Mouse (Mus musculus) E14TG2a.4 (cell line): ENCODE measurements at regions not wholly inside any gene's neighbourhood (a gene's known extent, or its start where the extent isn't known, plus 50 kb on each side); places are given as distances from the start of the nearest gene placed in this dataset.

ENCODE experiments used
- H3K27me3 ChIP-seq: 2 replicates; pipeline ENCODE4 v1.6.1; 2014; ENCODE audit warnings: low read length, control low read depth; ENCODE audit not compliant: insufficient read depth
- H3K36me3 ChIP-seq: 2 replicates; pipeline ENCODE4 v1.6.1; 2014; ENCODE audit warnings: low read length, control low read depth; ENCODE audit not compliant: insufficient read depth
- H3K4me1 ChIP-seq: replicated peaks from 2 replicates; pipeline ENCODE4 v1.6.1; 2014; ENCODE audit warnings: low read depth, low read length, control low read depth
- H3K4me3 ChIP-seq: replicated peaks from 2 replicates; pipeline ENCODE4 v1.5.1; 2014; ENCODE audit warnings: mild to moderate bottlenecking, low read length
- H3K9me3 ChIP-seq: 2 replicates; pipeline ENCODE4 v1.6.1; 2014; ENCODE audit warnings: low read length, control low read depth
- CTCF ChIP-seq: conservative IDR thresholded peaks from 2 replicates; pipeline ENCODE4 v1.5.1; 2014; ENCODE audit warnings: low read length
- NANOG ChIP-seq: IDR thresholded peaks from 2 replicates; pipeline ENCODE4 v1.6.1; 2014; ENCODE audit warnings: borderline replicate concordance, low read length, mixed read lengths
- POU5F1 ChIP-seq: IDR thresholded peaks from 2 replicates; pipeline ENCODE4 v1.6.1; 2014; ENCODE audit warnings: low read length, borderline replicate concordance

GRCm38 (mm10) chr7:72496933-72497631, 190.7 kb upstream of the Mctp2 start:
- H3K27me3 ChIP-seq, result no peaks in the 10 kb centered on the region
- no peak for TF ChIP-seq NANOG
- no peak for TF ChIP-seq POU5F1
- no peak for TF ChIP-seq CTCF
- no peaks in the 10 kb centered on the region for H3K4me1 ChIP-seq
- no peaks in the 10 kb centered on the region for H3K36me3 ChIP-seq
- no peak overlapping the region for H3K4me3 ChIP-seq
- no peaks in the 10 kb centered on the region for H3K9me3 ChIP-seq

GRCm38 (mm10) chr7:72498562-72499230, 192.3 kb upstream of the Mctp2 start:
- Histone ChIP-seq H3K4me1 (no peaks in the 10 kb centered on the region), H3K9me3 (no peaks in the 10 kb centered on the region), H3K4me3 (no peak overlapping the region), H3K36me3 (no peaks in the 10 kb centered on the region), H3K27me3 (no peaks in the 10 kb centered on the region)
- no peak for TF ChIP-seq NANOG
- no peak for TF ChIP-seq POU5F1
- TF ChIP-seq CTCF, result no peak

GRCm38 (mm10) chr7:72499788-72500187, 193.4 kb upstream of the Mctp2 start:
- no peak for TF ChIP-seq NANOG
- no peak for TF ChIP-seq CTCF
- no peak for TF ChIP-seq POU5F1
- H3K9me3 ChIP-seq, result no peaks in the 10 kb centered on the region

GRCm38 (mm10) chr7:72500190-72500589, 193.8 kb upstream of the Mctp2 start:
- TF ChIP-seq POU5F1, result no peak
- no peak for TF ChIP-seq NANOG
- TF ChIP-seq CTCF, result no peak
- no peaks in the 10 kb centered on the region for H3K4me1 ChIP-seq
- H3K9me3 ChIP-seq, result no peaks in the 10 kb centered on the region
- H3K4me3 ChIP-seq, result no peak overlapping the region
- no peaks in the 10 kb centered on the region for H3K36me3 ChIP-seq
- H3K27me3 ChIP-seq, result no peaks in the 10 kb centered on the region

More at GRCm38 (mm10) chr7:72499788-72500187, 193.4 kb upstream of the Mctp2 start:
- no peaks in the 10 kb centered on the region for H3K36me3 ChIP-seq
- no peak overlapping the region for H3K4me3 ChIP-seq
- no peaks in the 10 kb centered on the region for H3K27me3 ChIP-seq
- no peaks in the 10 kb centered on the region for H3K4me1 ChIP-seq

- Histone ChIP-seq H3K27me3 (no peaks in the 10 kb centered on the region), H3K9me3 (no peaks in the 10 kb centered on the region), H3K4me1 (no peaks in the 10 kb centered on the region), H3K4me3 (no peak overlapping the region), H3K36me3 (no peaks in the 10 kb centered on the region)
- TF ChIP-seq POU5F1 (no peak), NANOG (no peak), CTCF (no peak)
Observed at GRCm38 (mm10) chr7:72500996-72501395, 194.6 kb upstream of the Mctp2 start.

- Histone ChIP-seq H3K4me1 (no peaks in the 10 kb centered on the region), H3K36me3 (no peaks in the 10 kb centered on the region), H3K9me3 (no peaks in the 10 kb centered on the region), H3K27me3 (no peaks in the 10 kb centered on the region), H3K4me3 (no peak overlapping the region)
- TF ChIP-seq NANOG (no peak), POU5F1 (no peak), CTCF (no peak)
Observed at GRCm38 (mm10) chr7:72501431-72501830, 195.0 kb upstream of the Mctp2 start.

- Histone ChIP-seq H3K4me3 (no peak overlapping the region), H3K36me3 (no peaks in the 10 kb centered on the region), H3K4me1 (no peaks in the 10 kb centered on the region), H3K9me3 (no peaks in the 10 kb centered on the region), H3K27me3 (no peaks in the 10 kb centered on the region)
- TF ChIP-seq CTCF (no peak), NANOG (no peak), POU5F1 (no peak)
Observed at GRCm38 (mm10) chr7:72503756-72504155, 197.3 kb upstream of the Mctp2 start.

GRCm38 (mm10) chr7:72504268-72504667, 197.9 kb upstream of the Mctp2 start:
- Histone ChIP-seq H3K36me3 (no peaks in the 10 kb centered on the region), H3K27me3 (no peaks in the 10 kb centered on the region), H3K9me3 (no peaks in the 10 kb centered on the region), H3K4me1 (no peaks in the 10 kb centered on the region), H3K4me3 (no peak overlapping the region)
- TF ChIP-seq POU5F1, result no peak
- TF ChIP-seq NANOG, result no peak
- TF ChIP-seq CTCF, result no peak
